Mouse (Mus musculus) lung, postnatal 0 days (tissue): ENCODE data around the gene Slc24a2. TPM values are rescaled to one million over a fixed set of nuclear protein-coding genes. Genes with fewer than 3 reads are reported as not detected.

ENCODE experiments used
- ATAC-seq: fragments of 200-750 bp; cut with Nextera tagmentation; 2 replicates; pipeline ENCODE4 v1.8.0; 2017; ENCODE audit warnings: moderate library complexity
- DNase-seq: peaks from one replicate; pipeline ENCODE4 v3.0.0-alpha.2; 2016; ENCODE audit warnings: low spot score
- H3K27ac ChIP-seq: fragments of 300-500 bp; sonication (generic); 2 replicates; pipeline ENCODE4 v1.5.1; 2014; ENCODE audit warnings: antibody characterized with exemption, mild to moderate bottlenecking, low read length, mixed read lengths
- H3K27me3 ChIP-seq: fragments of 300-500 bp; sonication (generic); replicated peaks from 2 replicates; pipeline ENCODE4 v1.6.1; 2014; ENCODE audit warnings: low read length, mixed read lengths; ENCODE audit not compliant: insufficient read depth
- H3K36me3 ChIP-seq: fragments of 300-500 bp; sonication (generic); 2 replicates; pipeline ENCODE4 v1.6.1; 2014; ENCODE audit warnings: low read length, mixed read lengths; ENCODE audit not compliant: insufficient read depth
- H3K4me1 ChIP-seq: fragments of 300-500 bp; sonication (generic); 2 replicates; pipeline ENCODE4 v1.6.1; 2014; ENCODE audit warnings: antibody characterized with exemption, low read depth, low read length, mixed read lengths; ENCODE audit not compliant: insufficient read depth
- H3K4me2 ChIP-seq: fragments of 300-500 bp; sonication (generic); replicated peaks from 2 replicates; pipeline ENCODE4 v1.6.1; 2014; ENCODE audit warnings: low read depth, mild to moderate bottlenecking, low read length, moderate library complexity, mixed read lengths
- H3K4me3 ChIP-seq: fragments of 300-500 bp; sonication (generic); 2 replicates; pipeline ENCODE4 v1.5.1; 2014; ENCODE audit warnings: low read depth, low read length
- H3K9ac ChIP-seq: fragments of 300-500 bp; sonication (generic); replicated peaks from 2 replicates; pipeline ENCODE4 v1.6.1; 2014; ENCODE audit warnings: low read depth, mild to moderate bottlenecking
- H3K9me3 ChIP-seq: fragments of 300-500 bp; sonication (generic); 2 replicates; pipeline ENCODE4 v1.6.1; 2016; ENCODE audit warnings: low read length, mixed read lengths
- CTCF ChIP-seq: IDR thresholded peaks from 2 replicates; pipeline ENCODE4 v1.5.1; 2016; ENCODE audit warnings: antibody characterized with exemption, mild to moderate bottlenecking
- EP300 ChIP-seq: IDR thresholded peaks from 2 replicates; pipeline ENCODE4 v1.6.1; 2016; ENCODE audit warnings: antibody characterized with exemption, mild to moderate bottlenecking, control low read depth
- WGBS: fragments of 180-500 bp; shearing (Covaris S2); extraction: QIAGEN DNeasy Blood & Tissue Kit; methylation state at CpG from one replicate; pipeline ENCODE4 v1.1.7; 2014; 5-methylcytosine and 5-hydroxymethylcytosine counted together
- polyA plus RNA-seq: library from polyadenylated mRNA; unstranded; fragments of >200 nt; fragmentation: Nextera tagmentation; extraction: Ambion mirVana; gene quantifications from 2 replicates; pipeline ENCODE4 v1.2.1, GENCODE M21; 2015

The Slc24a2 gene
- polyA plus RNA-seq, 1 experiment from 2014 or later: 0.01 TPM

DNA sequence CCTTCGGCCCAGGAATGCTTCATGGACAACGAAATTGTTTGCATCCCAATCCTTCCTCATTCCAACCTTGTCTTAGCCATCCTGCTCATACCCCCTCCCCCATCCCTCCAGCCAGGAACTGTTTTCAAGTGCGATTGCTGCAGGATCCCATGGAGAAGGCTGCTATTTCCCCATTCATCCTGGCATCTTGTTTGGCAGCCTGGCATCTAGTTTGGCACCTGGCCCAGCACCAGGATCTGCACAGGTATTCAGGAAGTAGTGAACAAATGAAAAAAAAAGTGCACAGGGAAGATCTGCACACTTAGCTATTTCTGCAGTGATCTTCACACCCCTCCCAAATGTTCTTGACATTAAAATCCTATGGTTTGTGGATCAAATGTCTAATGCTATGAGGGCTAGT, 53.2 kb downstream of the Slc24a2 start:
- DNase-seq (no peak), ATAC-seq (no peak)
- no peak overlapping the region for H3K9ac ChIP-seq
- no peaks in the 10 kb centered on the region for H3K27me3 ChIP-seq
- no peak overlapping the region for H3K4me2 ChIP-seq
- H3K9me3 ChIP-seq: no peaks in the 10 kb centered on the region
- no peaks in the 10 kb centered on the region for H3K36me3 ChIP-seq
- no peak overlapping the region for H3K4me3 ChIP-seq
- no peak overlapping the region for H3K27ac ChIP-seq
- no peak for TF ChIP-seq CTCF
- no peak for TF ChIP-seq EP300
- H3K4me1 ChIP-seq: no peaks in the 10 kb centered on the region
- 43% methylated on average over 3 of the region's 3 CpGs for WGBS

DNA sequence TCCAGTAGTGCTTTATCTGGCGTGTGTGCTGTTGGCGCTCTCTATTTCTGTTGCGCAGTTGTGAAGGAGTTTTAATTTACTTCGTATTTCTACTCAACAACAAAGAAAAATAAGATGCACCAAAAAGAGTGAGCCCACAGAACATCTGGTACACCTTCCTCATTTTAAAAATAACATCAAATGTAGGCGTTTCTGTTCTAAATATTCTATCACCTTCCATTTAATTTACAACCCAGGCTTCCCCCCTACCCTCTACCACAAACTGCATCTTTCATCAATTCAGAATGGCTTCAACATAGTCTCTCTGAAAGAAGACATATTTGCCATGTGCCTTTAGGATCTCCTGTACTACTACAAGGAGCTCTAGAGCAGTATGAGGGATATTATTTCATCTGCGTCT, 66.3 kb downstream of the Slc24a2 start:
- H3K36me3 ChIP-seq: no peaks in the 10 kb centered on the region
- H3K27me3 ChIP-seq: no peaks in the 10 kb centered on the region
- H3K27ac ChIP-seq: no peak overlapping the region
- no peaks in the 10 kb centered on the region for H3K4me1 ChIP-seq
- H3K4me3 ChIP-seq: no peak overlapping the region
- no peaks in the 10 kb centered on the region for H3K9me3 ChIP-seq
- ATAC-seq (no peak), DNase-seq (no peak)
- TF ChIP-seq EP300 (no peak), CTCF (no peak)
- H3K9ac ChIP-seq: no peak overlapping the region
- WGBS: 82% methylated on average over 6 of the region's 6 CpGs
- H3K4me2 ChIP-seq: no peak overlapping the region

DNA sequence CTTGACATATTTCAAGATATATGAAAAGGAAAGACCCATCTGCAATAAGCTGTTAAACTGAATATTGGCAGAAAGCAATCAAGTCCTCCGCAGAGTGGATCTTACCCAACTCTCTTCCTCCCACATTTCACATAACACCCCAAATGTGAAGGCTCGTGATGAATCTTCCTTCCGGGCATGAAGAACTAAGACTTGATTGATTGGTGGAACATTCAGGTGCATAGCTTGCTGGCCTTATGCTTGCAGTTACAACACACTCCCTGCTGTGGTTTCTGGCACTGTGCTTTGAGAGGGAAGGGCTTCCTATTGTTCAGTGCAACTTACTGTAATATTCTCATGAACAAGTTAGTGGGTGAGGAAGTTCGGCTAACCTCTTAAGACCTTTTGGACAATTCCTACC, 72.2 kb downstream of the Slc24a2 start:
- WGBS: 72% methylated on average over 4 of the region's 4 CpGs
- no peak for TF ChIP-seq CTCF
- TF ChIP-seq EP300: no peak
- DNase-seq: no peak

DNA sequence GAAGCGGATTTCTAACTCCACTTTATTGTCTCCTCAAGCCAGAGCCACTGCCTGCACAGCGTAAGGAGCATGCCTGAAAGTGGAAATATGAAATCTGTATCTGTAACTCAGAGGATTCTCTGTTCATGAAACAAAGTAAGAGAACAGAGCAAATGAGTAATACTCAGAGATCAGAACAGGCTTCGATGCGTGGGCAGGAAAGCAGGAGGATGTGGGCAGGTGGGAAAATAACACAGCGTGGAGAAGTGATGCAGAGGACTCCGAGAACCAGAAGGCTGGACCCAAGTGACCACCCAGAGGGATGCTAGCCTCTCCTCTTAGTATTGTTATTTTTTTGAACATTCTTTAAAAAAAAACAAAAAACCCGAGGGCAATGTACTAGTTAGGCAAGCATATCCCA, 78.3 kb downstream of the Slc24a2 start:
- ATAC-seq (no peak), DNase-seq (no peak)
- H3K27me3 ChIP-seq: no peaks in the 10 kb centered on the region
- no peaks in the 10 kb centered on the region for H3K36me3 ChIP-seq
- TF ChIP-seq EP300 (no peak), CTCF (no peak)
- 77% methylated on average over 7 of the region's 7 CpGs for WGBS
- H3K4me2 ChIP-seq: no peak overlapping the region
- no peak overlapping the region for H3K4me3 ChIP-seq
- no peak overlapping the region for H3K27ac ChIP-seq
- no peaks in the 10 kb centered on the region for H3K4me1 ChIP-seq
- no peaks in the 10 kb centered on the region for H3K9me3 ChIP-seq
- H3K9ac ChIP-seq: no peak overlapping the region

More for the DNA sequence above, 72.2 kb downstream of the Slc24a2 start:
- no peak overlapping the region for H3K27ac ChIP-seq
- no peaks in the 10 kb centered on the region for H3K27me3 ChIP-seq
- no peak for ATAC-seq
- H3K36me3 ChIP-seq: no peaks in the 10 kb centered on the region
- H3K9ac ChIP-seq: no peak overlapping the region
- no peak overlapping the region for H3K4me3 ChIP-seq
- H3K9me3 ChIP-seq: no peaks in the 10 kb centered on the region
- no peak overlapping the region for H3K4me2 ChIP-seq
- H3K4me1 ChIP-seq: no peaks in the 10 kb centered on the region

DNA sequence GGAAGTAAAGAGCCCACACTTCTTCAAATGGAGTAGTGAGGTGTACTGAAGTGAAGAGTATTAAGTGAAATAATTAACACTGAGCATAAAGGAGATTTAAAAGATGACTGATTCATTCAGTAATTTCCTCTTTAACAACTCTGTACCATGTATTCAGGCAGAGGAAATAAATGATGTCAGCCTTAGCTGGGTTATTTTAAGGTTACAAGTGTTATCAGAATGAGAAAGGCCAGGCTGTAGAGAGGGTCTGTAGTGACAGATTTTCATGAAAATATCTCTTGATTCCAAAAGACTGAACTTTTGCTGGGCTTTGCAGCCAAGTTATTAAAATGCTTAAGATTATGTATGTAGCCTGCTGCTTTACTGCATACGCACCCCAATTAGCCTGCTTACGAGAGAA, 80.7 kb downstream of the Slc24a2 start:
- Histone ChIP-seq H3K27me3 (no peaks in the 10 kb centered on the region), H3K9me3 (no peaks in the 10 kb centered on the region), H3K4me3 (no peak overlapping the region), H3K4me1 (no peaks in the 10 kb centered on the region), H3K27ac (no peak overlapping the region), H3K9ac (no peak overlapping the region), H3K4me2 (no peak overlapping the region), H3K36me3 (no peaks in the 10 kb centered on the region)
- no peak for ATAC-seq
- TF ChIP-seq EP300 (no peak), CTCF (no peak)
- no peak for DNase-seq
- WGBS: 86% methylated on average over 2 of the region's 2 CpGs

DNA sequence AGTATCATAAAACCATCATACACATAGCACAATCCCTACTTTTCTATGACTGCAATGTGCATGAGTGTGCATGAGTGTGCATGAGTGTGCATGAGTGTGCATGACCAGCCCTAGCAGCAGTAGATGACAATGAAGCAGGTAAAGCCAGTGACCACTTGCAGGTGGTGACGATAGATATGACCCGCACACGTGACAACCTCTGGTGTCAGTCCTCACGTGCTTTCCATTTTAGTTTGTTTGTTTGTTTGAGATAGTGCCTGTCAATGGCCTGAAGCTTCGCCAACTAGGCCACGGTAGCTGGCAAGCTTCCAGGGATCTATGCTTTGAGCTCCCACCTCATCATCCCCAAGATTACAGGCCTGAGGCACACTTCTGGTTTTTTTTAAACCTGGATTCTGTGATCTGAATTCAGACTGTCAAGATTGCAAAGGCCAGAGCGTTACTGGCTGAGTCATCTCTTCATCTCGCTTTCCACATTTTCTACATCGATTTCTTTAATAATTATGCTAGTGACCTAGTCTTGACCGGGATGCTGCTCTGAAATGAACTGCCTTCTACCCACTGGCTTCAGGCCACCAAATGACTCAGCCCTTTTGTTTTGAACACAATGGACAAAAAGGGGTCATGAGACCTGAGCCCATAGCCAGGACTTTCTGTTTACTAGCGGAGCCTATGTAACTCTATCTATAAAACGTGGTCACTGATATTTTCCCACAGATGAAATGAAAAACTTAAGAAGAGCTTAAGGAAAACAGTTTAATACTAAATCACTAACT, 88.5 kb downstream of the Slc24a2 start:
- no peak overlapping the region for H3K27ac ChIP-seq
- ATAC-seq: no peak

More for the DNA sequence above, 88.5 kb downstream of the Slc24a2 start:
- H3K27me3 ChIP-seq: no peaks in the 10 kb centered on the region
- no peak overlapping the region for H3K4me2 ChIP-seq
- no peak overlapping the region for H3K4me3 ChIP-seq
- H3K4me1 ChIP-seq: no peaks in the 10 kb centered on the region
- no peak overlapping the region for H3K9ac ChIP-seq
- H3K9me3 ChIP-seq: no peaks in the 10 kb centered on the region
- peak; percentile 9 for DNase-seq
- WGBS: 46% methylated on average over 12 of the region's 12 CpGs
- TF ChIP-seq EP300 (no peak), CTCF (no peak)
- no peaks in the 10 kb centered on the region for H3K36me3 ChIP-seq
